Mouse (Mus musculus) G1E (cell line): ENCODE data around the gene Gal3st4. TPM values are rescaled to one million over a fixed set of nuclear protein-coding genes. Genes with fewer than 3 reads are reported as not detected.
"Not testable (repeated sequence)": the region's sequence is repeated elsewhere in the genome, so short reads cannot be mapped to it uniquely, and the experiment has no call there.

Source experiments
- ATAC-seq: 2 replicates; pipeline ENCODE4 v1.8.0; 2016; ENCODE audit warnings: mild to moderate bottlenecking; ENCODE audit not compliant: insufficient number of reproducible peaks, poor library complexity, low FRiP score, severe bottlenecking; ENCODE audit errors: extremely low read depth
- DNase-seq: peaks from one replicate; pipeline ENCODE4 v3.0.0; 2012; ENCODE audit warnings: low spot score
- H3K27me3 ChIP-seq: 2 replicates; pipeline ENCODE4 v1.6.1; 2012; ENCODE audit warnings: mild to moderate bottlenecking, low read length, inconsistent platforms; ENCODE audit not compliant: insufficient read depth
- H3K36me3 ChIP-seq: replicated peaks from 2 replicates; pipeline ENCODE3; 2012; ENCODE audit warnings: mild to moderate bottlenecking, inconsistent platforms
- H3K4me1 ChIP-seq: 2 replicates; pipeline ENCODE4 v1.6.1; 2012; ENCODE audit warnings: low read depth, low read length, inconsistent platforms, mixed read lengths; ENCODE audit not compliant: insufficient read depth
- H3K4me3 ChIP-seq: 2 replicates; pipeline ENCODE4 v1.5.1; 2012; ENCODE audit warnings: low read depth, mild to moderate bottlenecking, inconsistent platforms, low read length, moderate library complexity, mixed read lengths
- H3K9me3 ChIP-seq: replicated peaks from 2 replicates; pipeline ENCODE4 v1.6.1; 2012; ENCODE audit warnings: inconsistent platforms
- CTCF ChIP-seq: IDR thresholded peaks from 2 replicates; pipeline ENCODE4 v1.5.1; 2012; ENCODE audit warnings: low read depth, low read length, inconsistent platforms, mixed read lengths
- GATA1 ChIP-seq: IDR thresholded peaks from 2 replicates; pipeline ENCODE4 v1.6.1; 2012; ENCODE audit warnings: borderline replicate concordance, low read length, inconsistent platforms, mixed read lengths
- GATA2 ChIP-seq: IDR thresholded peaks from 2 replicates; pipeline ENCODE4 v1.6.1; 2012; ENCODE audit warnings: low read depth, low read length, inconsistent platforms, borderline replicate concordance
- POLR2AphosphoS5 ChIP-seq: IDR thresholded peaks from 2 replicates; pipeline ENCODE4 v1.6.1; 2012; ENCODE audit warnings: low read depth, low read length, inconsistent platforms; ENCODE audit not compliant: insufficient replicate concordance
- TAL1 ChIP-seq: conservative IDR thresholded peaks from 2 replicates; pipeline ENCODE4 v1.6.1; 2012; ENCODE audit warnings: low read depth, low read length, inconsistent platforms, mixed read lengths
- polyA plus RNA-seq: library from polyadenylated mRNA; stranded (reverse); fragments of >175 nt; gene quantifications from 2 replicates; pipeline ENCODE4 v1.2.3, GENCODE M21; 2012
- total RNA-seq, 2 experiments: library from RNA; stranded (forward) in 1 of 2; stranded (reverse) in 1 of 2; fragments of 200-1000 nt in 1 of 2; fragments of >200 nt in 1 of 2; fragmentation: Nextera tagmentation in 1 of 2; gene quantifications; 2 replicates each; pipeline ENCODE4 v1.2.3; 2014 to 2017

Gene Gal3st4
- total and polyA plus RNA-seq, 3 experiments, result 0.27 TPM; not detected in 2

DNA sequence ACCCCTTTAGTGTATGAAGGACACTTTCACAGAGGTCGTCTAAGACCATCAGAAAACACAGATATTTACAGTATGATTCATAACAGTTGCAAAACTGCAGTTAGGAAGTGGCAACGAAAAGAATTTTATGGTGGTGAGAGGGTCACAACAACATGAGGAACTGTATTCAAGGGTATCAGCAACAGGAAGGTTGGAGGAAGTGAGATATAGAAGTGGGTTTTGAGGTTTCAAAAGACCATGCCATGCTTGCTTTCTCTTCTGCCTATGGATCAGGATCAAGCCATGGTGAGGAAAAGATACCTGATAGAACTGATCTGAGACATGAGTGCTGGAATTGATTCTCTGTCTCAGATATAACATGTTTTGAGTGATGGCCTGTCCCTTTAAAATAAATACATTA, 45.3 kb downstream of the Gal3st4 start:
- peaks cover 9% of the 10 kb centered on the region for H3K27me3 ChIP-seq
- no peak for TF ChIP-seq GATA1
- TF ChIP-seq TAL1, result no peak
- TF ChIP-seq GATA2, result no peak
- TF ChIP-seq POLR2AphosphoS5, result no peak
- TF ChIP-seq CTCF, result no peak
- DNase-seq, result no peak
- no peak for ATAC-seq
- peaks cover 3% of the 10 kb centered on the region; the same call in 1 of the 2 replicates for H3K4me1 ChIP-seq
- H3K36me3 ChIP-seq, result no peaks in the 10 kb centered on the region
- no peaks in the 10 kb centered on the region for H3K9me3 ChIP-seq
- no peak overlapping the region for H3K4me3 ChIP-seq

DNA sequence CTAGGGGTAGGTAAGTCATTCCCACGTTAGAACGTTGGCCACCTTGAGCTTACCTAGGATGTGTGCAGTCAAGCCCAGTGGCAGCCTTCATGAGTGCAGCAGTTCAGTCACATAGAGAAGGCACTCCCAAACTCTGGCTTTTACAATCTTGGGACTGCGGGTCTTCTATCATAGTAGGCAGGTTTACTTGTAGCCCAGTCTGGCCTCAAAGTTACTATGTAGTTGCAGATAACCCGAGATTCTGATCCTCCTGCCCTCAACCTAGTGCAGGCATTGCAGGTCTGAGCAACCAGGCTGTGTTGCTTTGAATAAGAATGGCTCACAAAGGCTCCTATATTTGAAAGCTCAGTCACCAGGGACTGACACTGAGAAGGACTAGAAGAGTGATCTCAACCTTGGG, 46.1 kb downstream of the Gal3st4 start:
- TF ChIP-seq TAL1, result no peak
- no peak for TF ChIP-seq GATA2
- TF ChIP-seq POLR2AphosphoS5, result no peak
- TF ChIP-seq CTCF, result no peak
- no peak for TF ChIP-seq GATA1
- Histone ChIP-seq H3K36me3 (no peaks in the 10 kb centered on the region), H3K9me3 (no peaks in the 10 kb centered on the region), H3K4me3 (no peak overlapping the region), H3K27me3 (peaks cover 8% of the 10 kb centered on the region; the same call in 1 of the 2 replicates), H3K4me1 (peaks cover 3% of the 10 kb centered on the region; the same call in 1 of the 2 replicates)
- DNase-seq (no peak), ATAC-seq (no peak)

DNA sequence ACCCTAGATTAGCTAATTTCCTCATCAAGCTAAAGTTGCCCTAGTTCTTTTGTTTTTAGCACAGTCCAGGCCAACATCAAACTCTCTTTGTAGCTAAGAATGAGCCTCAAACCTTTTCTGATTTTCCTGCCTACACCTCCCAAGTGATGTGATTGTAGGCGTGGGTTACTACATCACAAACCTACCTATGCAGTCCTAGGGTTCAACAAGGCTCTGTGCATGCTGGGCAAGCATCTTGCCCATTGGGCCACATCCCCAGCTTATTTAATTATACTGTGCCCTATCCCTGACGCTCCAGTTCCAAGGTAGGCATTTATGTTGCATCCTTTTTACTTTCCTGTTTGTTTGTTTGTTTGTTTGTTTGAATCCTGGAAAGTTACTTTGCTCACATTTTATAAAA, 46.9 kb downstream of the Gal3st4 start, which contains the start of gene Nxpe5:
Gene Nxpe5 (plus strand): TSS at position 199 of the 400 bp plus-strand sequence.
- H3K4me1 ChIP-seq, result peaks cover 3% of the 10 kb centered on the region; the same call in 1 of the 2 replicates
- H3K9me3 ChIP-seq, result no peaks in the 10 kb centered on the region
- no peaks in the 10 kb centered on the region for H3K36me3 ChIP-seq
- no peak for TF ChIP-seq GATA2
- TF ChIP-seq POLR2AphosphoS5, result no peak
- H3K4me3 ChIP-seq, result no peak within 1 kb of the TSS
- ATAC-seq (no peak), DNase-seq (no peak)
- H3K27me3 ChIP-seq, result peaks cover 8% of the 10 kb centered on the region; the same call in 1 of the 2 replicates

DNA sequence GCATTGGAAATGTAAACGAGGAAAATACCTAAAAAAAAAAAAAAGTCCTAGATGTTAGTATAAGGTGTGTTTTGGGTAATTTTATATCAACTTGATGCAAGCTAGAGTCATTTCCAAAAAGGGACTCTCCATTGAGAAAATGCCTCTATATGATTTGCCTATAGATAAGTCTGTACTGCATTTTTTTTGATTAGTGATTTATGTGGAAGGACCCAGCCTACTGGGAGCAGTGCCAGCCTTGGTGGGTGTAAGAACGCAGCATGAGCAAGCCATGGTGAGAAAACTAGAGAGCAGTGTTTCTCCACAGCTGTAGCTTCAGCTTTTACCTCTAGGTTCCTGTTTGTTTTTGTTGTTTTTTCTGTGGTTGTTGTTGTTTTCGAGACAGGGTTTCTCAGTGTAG, 49.4 kb downstream of the Gal3st4 start:
- ATAC-seq, result no peak
- H3K4me1 ChIP-seq, result no peaks in the 10 kb centered on the region
- H3K36me3 ChIP-seq, result no peaks in the 10 kb centered on the region
- no peak for DNase-seq
- H3K4me3 ChIP-seq, result no peak overlapping the region
- no peaks in the 10 kb centered on the region for H3K9me3 ChIP-seq
- TF ChIP-seq TAL1 (no peak), CTCF (no peak), POLR2AphosphoS5 (no peak), GATA2 (no peak), GATA1 (no peak)
- peaks cover under 1% of the 10 kb centered on the region; the same call in 1 of the 2 replicates for H3K27me3 ChIP-seq

DNA sequence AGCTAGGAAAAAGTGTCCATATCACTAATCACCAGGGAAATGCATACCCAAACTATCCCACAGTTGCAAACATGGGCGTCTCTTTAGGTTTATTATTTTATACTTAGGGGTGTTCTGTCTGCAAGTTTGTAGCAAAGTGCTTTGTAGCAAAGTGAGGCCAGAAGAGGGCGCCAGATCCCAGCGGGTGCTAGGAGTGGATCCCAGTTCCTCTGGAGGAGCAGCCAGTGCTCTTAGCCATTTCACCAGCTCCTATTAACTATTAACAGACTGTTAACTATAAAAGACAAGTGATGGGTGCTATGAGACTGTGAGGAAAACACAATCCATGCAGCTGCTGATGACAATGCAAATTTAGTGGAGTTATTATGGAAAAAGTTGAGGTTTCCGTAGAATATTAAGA, 50.5 kb downstream of the Gal3st4 start:
- H3K9me3 ChIP-seq, result no peaks in the 10 kb centered on the region
- H3K4me1 ChIP-seq, result no peaks in the 10 kb centered on the region
- H3K36me3 ChIP-seq, result no peaks in the 10 kb centered on the region
- ATAC-seq, result peak; percentile 48; the same call in 1 of the 2 replicates
- H3K4me3 ChIP-seq, result no peak overlapping the region
- no peaks in the 10 kb centered on the region; the same call in none of the 2 replicates for H3K27me3 ChIP-seq
- TF ChIP-seq CTCF (peak; percentile 78), POLR2AphosphoS5 (no peak)
- peak; percentile 73 for DNase-seq

DNA sequence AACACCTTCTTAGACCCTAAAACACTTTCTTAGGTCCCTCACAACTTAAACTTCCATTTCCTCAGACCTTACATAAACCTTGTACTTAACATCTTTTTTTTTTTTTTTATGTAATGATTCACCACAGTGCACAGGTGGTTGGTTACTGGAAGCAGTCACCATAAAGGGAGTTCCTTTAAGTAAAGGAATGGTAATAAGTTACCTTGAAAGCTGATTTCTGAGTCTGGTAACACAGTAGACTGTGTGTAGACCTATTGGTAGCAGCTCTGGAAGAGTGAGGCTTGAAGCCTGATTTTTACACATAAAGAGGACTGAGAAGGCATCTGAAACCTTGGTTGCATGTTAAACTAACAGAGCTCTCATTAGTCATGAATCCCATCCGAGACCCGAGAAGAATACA, 52.8 kb downstream of the Gal3st4 start:
- no peak for ATAC-seq
- TF ChIP-seq CTCF, result no peak
- TF ChIP-seq GATA1, result no peak
- TF ChIP-seq POLR2AphosphoS5, result no peak
- no peak for TF ChIP-seq GATA2
- TF ChIP-seq TAL1, result no peak
- DNase-seq, result no peak
- H3K27me3 ChIP-seq, result no peaks in the 10 kb centered on the region; the same call in none of the 2 replicates
- H3K36me3 ChIP-seq, result no peaks in the 10 kb centered on the region
- no peaks in the 10 kb centered on the region for H3K4me1 ChIP-seq
- no peaks in the 10 kb centered on the region; the same call in 1 of the 2 replicates for H3K9me3 ChIP-seq
- no peak overlapping the region for H3K4me3 ChIP-seq

DNA sequence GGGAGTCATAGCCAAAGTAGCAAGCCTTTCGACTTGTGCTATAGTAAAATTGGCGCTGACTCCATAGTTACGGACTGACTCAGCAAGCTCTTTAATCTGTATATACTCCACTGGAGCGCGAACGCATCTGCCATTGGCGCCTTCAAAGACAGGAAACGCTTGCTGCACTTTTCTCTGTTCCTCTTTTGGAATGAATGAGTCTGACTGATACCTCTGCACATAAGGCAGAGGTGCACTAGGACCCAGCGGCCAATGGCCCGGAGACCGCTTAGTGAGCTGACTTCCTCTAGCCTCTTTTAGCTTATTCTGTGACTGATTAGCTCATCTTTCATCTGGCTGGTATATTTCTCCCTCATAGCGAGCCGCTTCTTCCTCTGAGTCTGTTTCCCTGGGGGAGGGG, 56.0 kb downstream of the Gal3st4 start:
- not testable (repeated sequence) for H3K36me3 ChIP-seq, H3K27me3 ChIP-seq, H3K9me3 ChIP-seq, DNase-seq, H3K4me3 ChIP-seq, ATAC-seq, H3K4me1 ChIP-seq

Other genes starting within 250 kb of the Gal3st4 start
- not detected in 2 replicates for gene Smok3c, start 219.6 kb downstream of the Gal3st4 start, total RNA-seq (2014; fragmentation: Nextera tagmentation)
- 0.11 TPM in 1 of 2 replicates, not detected in the other for gene Smok3c, start 219.6 kb downstream of the Gal3st4 start, total RNA-seq (2017)
- not detected in 2 replicates for gene Smok3c, start 219.6 kb downstream of the Gal3st4 start, polyA plus RNA-seq
- 57.8 and 66.5 TPM in 2 replicates for gene Zkscan1, start 187.8 kb downstream of the Gal3st4 start, total RNA-seq (2014; fragmentation: Nextera tagmentation)
- 22.2 and 26.7 TPM in 2 replicates for gene Zkscan1, start 187.8 kb downstream of the Gal3st4 start, total RNA-seq (2017)
- gene Zkscan1, start 187.8 kb downstream of the Gal3st4 start, polyA plus RNA-seq, result 2.0 and 2.4 TPM in 2 replicates
- 24.5 and 33.7 TPM in 2 replicates for gene Zscan21, start 155.9 kb downstream of the Gal3st4 start, total RNA-seq (2014; fragmentation: Nextera tagmentation)
- 14.1 and 15.6 TPM in 2 replicates for gene Zscan21, start 155.9 kb downstream of the Gal3st4 start, total RNA-seq (2017)
- gene Zscan21, start 155.9 kb downstream of the Gal3st4 start, polyA plus RNA-seq, result 1.2 and 2.8 TPM in 2 replicates
- gene Zfp113, start 117.1 kb downstream of the Gal3st4 start, total RNA-seq (2014; fragmentation: Nextera tagmentation), result 22.2 and 23.7 TPM in 2 replicates
- gene Zfp113, start 117.1 kb downstream of the Gal3st4 start, total RNA-seq (2017), result 8.0 and 8.5 TPM in 2 replicates
- 0.36 and 0.66 TPM in 2 replicates for gene Zfp113, start 117.1 kb downstream of the Gal3st4 start, polyA plus RNA-seq
- gene Cops6, start 111.8 kb downstream of the Gal3st4 start, total RNA-seq (2014; fragmentation: Nextera tagmentation), result 148 and 206 TPM in 2 replicates
- gene Cops6, start 111.8 kb downstream of the Gal3st4 start, total RNA-seq (2017), result 45.0 and 48.7 TPM in 2 replicates
- 104 and 107 TPM in 2 replicates for gene Cops6, start 111.8 kb downstream of the Gal3st4 start, polyA plus RNA-seq
- 20.4 and 21.1 TPM in 2 replicates for gene Ap4m1, start 100.8 kb downstream of the Gal3st4 start, total RNA-seq (2014; fragmentation: Nextera tagmentation)
- 26.7 and 29.2 TPM in 2 replicates for gene Ap4m1, start 100.8 kb downstream of the Gal3st4 start, total RNA-seq (2017)
- 12.7 and 22.6 TPM in 2 replicates for gene Ap4m1, start 100.8 kb downstream of the Gal3st4 start, polyA plus RNA-seq
- 187 and 233 TPM in 2 replicates for gene Mcm7, start 100.4 kb downstream of the Gal3st4 start, total RNA-seq (2014; fragmentation: Nextera tagmentation)
- 347 and 390 TPM in 2 replicates for gene Mcm7, start 100.4 kb downstream of the Gal3st4 start, total RNA-seq (2017)
- 36.3 and 104 TPM in 2 replicates for gene Mcm7, start 100.4 kb downstream of the Gal3st4 start, polyA plus RNA-seq
- gene Taf6, start 85.4 kb downstream of the Gal3st4 start, total RNA-seq (2014; fragmentation: Nextera tagmentation), result 69.4 and 73.0 TPM in 2 replicates
- gene Taf6, start 85.4 kb downstream of the Gal3st4 start, total RNA-seq (2017), result 45.7 and 48.8 TPM in 2 replicates
- 33.2 and 34.8 TPM in 2 replicates for gene Taf6, start 85.4 kb downstream of the Gal3st4 start, polyA plus RNA-seq
- 10.7 and 20.2 TPM in 2 replicates for gene Cnpy4, start 85.4 kb downstream of the Gal3st4 start, total RNA-seq (2014; fragmentation: Nextera tagmentation)
- gene Cnpy4, start 85.4 kb downstream of the Gal3st4 start, total RNA-seq (2017), result 31.1 and 31.5 TPM in 2 replicates
- 1.0 and 1.3 TPM in 2 replicates for gene Cnpy4, start 85.4 kb downstream of the Gal3st4 start, polyA plus RNA-seq
- 1.7 and 2.1 TPM in 2 replicates for gene Mblac1, start 78.5 kb downstream of the Gal3st4 start, total RNA-seq (2014; fragmentation: Nextera tagmentation)
- gene Mblac1, start 78.5 kb downstream of the Gal3st4 start, total RNA-seq (2017), result 3.8 and 4.2 TPM in 2 replicates
- 2.5 TPM in 2 replicates for gene Mblac1, start 78.5 kb downstream of the Gal3st4 start, polyA plus RNA-seq
- not detected in 2 replicates for gene Nxpe5, start 46.9 kb downstream of the Gal3st4 start, total RNA-seq (2014; fragmentation: Nextera tagmentation)
- gene Nxpe5, start 46.9 kb downstream of the Gal3st4 start, total RNA-seq (2017), result 0.12 and 0.38 TPM in 2 replicates
- not detected in 2 replicates for gene Nxpe5, start 46.9 kb downstream of the Gal3st4 start, polyA plus RNA-seq
- gene Lamtor4, start 17.4 kb downstream of the Gal3st4 start, total RNA-seq (2014; fragmentation: Nextera tagmentation), result 13.3 and 14.5 TPM in 2 replicates
- gene Lamtor4, start 17.4 kb downstream of the Gal3st4 start, total RNA-seq (2017), result 22.9 and 33.1 TPM in 2 replicates
- 51.8 and 51.9 TPM in 2 replicates for gene Lamtor4, start 17.4 kb downstream of the Gal3st4 start, polyA plus RNA-seq
- gene BC037034, start 8.8 kb downstream of the Gal3st4 start, total RNA-seq (2014; fragmentation: Nextera tagmentation), result 35.6 and 41.8 TPM in 2 replicates
- 24.6 and 33.0 TPM in 2 replicates for gene BC037034, start 8.8 kb downstream of the Gal3st4 start, total RNA-seq (2017)
- gene BC037034, start 8.8 kb downstream of the Gal3st4 start, polyA plus RNA-seq, result 139 and 151 TPM in 2 replicates
- gene Gm43720, start 7.1 kb upstream of the Gal3st4 start, total RNA-seq (2014; fragmentation: Nextera tagmentation), result not detected in 2 replicates
- gene Gm43720, start 7.1 kb upstream of the Gal3st4 start, total RNA-seq (2017), result 0.05 and 0.06 TPM in 2 replicates
- gene Gm43720, start 7.1 kb upstream of the Gal3st4 start, polyA plus RNA-seq, result not detected in 2 replicates
- not detected in 2 replicates for gene Gpc2, start 7.2 kb upstream of the Gal3st4 start, total RNA-seq (2014; fragmentation: Nextera tagmentation)
- gene Gpc2, start 7.2 kb upstream of the Gal3st4 start, total RNA-seq (2017), result 0.06 TPM in 1 of 2 replicates, not detected in the other
- not detected in 2 replicates for gene Gpc2, start 7.2 kb upstream of the Gal3st4 start, polyA plus RNA-seq
- gene Stag3, start 7.4 kb upstream of the Gal3st4 start, total RNA-seq (2014; fragmentation: Nextera tagmentation), result 3.8 TPM in 1 of 2 replicates, not detected in the other
- 0.06 and 0.44 TPM in 2 replicates for gene Stag3, start 7.4 kb upstream of the Gal3st4 start, total RNA-seq (2017)
- not detected in 2 replicates for gene Stag3, start 7.4 kb upstream of the Gal3st4 start, polyA plus RNA-seq
- not detected in 2 replicates for gene Pvrig, start 69.1 kb upstream of the Gal3st4 start, total RNA-seq (2014; fragmentation: Nextera tagmentation)
- not detected in 2 replicates for gene Pvrig, start 69.1 kb upstream of the Gal3st4 start, total RNA-seq (2017)
- not detected in 2 replicates for gene Pvrig, start 69.1 kb upstream of the Gal3st4 start, polyA plus RNA-seq
- gene Zfp157, start 168.6 kb upstream of the Gal3st4 start, total RNA-seq (2014; fragmentation: Nextera tagmentation), result 35.8 and 37.6 TPM in 2 replicates
- 11.8 and 14.9 TPM in 2 replicates for gene Zfp157, start 168.6 kb upstream of the Gal3st4 start, total RNA-seq (2017)
- 1.1 and 2.5 TPM in 2 replicates for gene Zfp157, start 168.6 kb upstream of the Gal3st4 start, polyA plus RNA-seq